Mouse (Mus musculus) neural tube, embryonic 12.5 days (tissue): ENCODE results near the gene Tmem206. TPM values are rescaled to one million over a fixed set of nuclear protein-coding genes. Genes with fewer than 3 reads are reported as not detected.

Experiments used
- ATAC-seq: fragments of 200-750 bp; cut with Nextera tagmentation; 2 replicates; pipeline ENCODE4 v1.8.0; 2017; ENCODE audit warnings: low read depth, mild to moderate bottlenecking, moderate TSS enrichment, moderate library complexity; ENCODE audit not compliant: low FRiP score
- H3K27ac ChIP-seq: fragments of 300-500 bp; sonication (generic); 2 replicates; pipeline ENCODE4 v1.5.1; 2016
- H3K27me3 ChIP-seq: fragments of 300-500 bp; sonication (generic); replicated peaks from 2 replicates; pipeline ENCODE4 v1.6.1; 2016; ENCODE audit warnings: mild to moderate bottlenecking
- H3K36me3 ChIP-seq: fragments of 300-500 bp; sonication (generic); 2 replicates; pipeline ENCODE4 v1.6.1; 2016; ENCODE audit warnings: mild to moderate bottlenecking
- H3K4me1 ChIP-seq: fragments of 300-500 bp; sonication (generic); 2 replicates; pipeline ENCODE4 v1.6.1; 2016
- H3K4me2 ChIP-seq: fragments of 300-500 bp; sonication (generic); replicated peaks from 2 replicates; pipeline ENCODE4 v1.6.1; 2016; ENCODE audit warnings: mild to moderate bottlenecking
- H3K4me3 ChIP-seq: fragments of 300-500 bp; sonication (generic); 2 replicates; pipeline ENCODE4 v1.5.1; 2016
- H3K9ac ChIP-seq: fragments of 300-500 bp; sonication (generic); 2 replicates; pipeline ENCODE4 v1.6.1; 2016; ENCODE audit warnings: mild to moderate bottlenecking
- H3K9me3 ChIP-seq: fragments of 300-500 bp; sonication (generic); 2 replicates; pipeline ENCODE4 v1.6.1; 2016; ENCODE audit warnings: mild to moderate bottlenecking
- WGBS: fragments of 180-500 bp; shearing (Covaris S2); methylation state at CpG from one replicate; pipeline ENCODE4 v1.1.7; 2016; 5-methylcytosine and 5-hydroxymethylcytosine counted together
- polyA plus RNA-seq: library from polyadenylated mRNA; unstranded; fragments of >200 nt; fragmentation: Nextera tagmentation; extraction: Ambion mirVana; gene quantifications from 2 replicates; pipeline ENCODE4 v1.2.1, GENCODE M21; 2016

Gene Tmem206
- polyA plus RNA-seq, 1 experiment from 2014 or later: 37.2 TPM

DNA sequence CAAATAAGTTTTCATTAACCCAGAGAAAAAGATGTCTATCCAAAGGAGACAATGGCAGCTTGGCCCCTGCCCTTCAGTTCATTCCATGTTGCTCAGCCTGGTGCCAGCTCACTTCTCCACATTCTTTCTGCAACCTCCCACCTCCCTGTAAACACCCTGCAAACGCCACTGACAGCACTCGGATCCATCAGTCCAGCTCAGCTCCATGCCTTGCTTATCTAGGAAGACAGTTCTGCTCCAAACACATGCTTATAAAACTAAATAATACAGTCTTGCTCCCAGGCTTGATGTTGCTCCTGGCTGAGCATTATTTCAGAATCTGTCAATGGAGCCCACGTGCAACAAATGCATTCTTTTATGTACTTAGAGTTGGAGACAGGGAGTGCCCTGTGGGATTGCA lies 29.9 kb upstream of the Tmem206 start:
- Histone ChIP-seq H3K27ac (no peak overlapping the region), H3K27me3 (no peaks in the 10 kb centered on the region), H3K9me3 (no peaks in the 10 kb centered on the region), H3K36me3 (no peaks in the 10 kb centered on the region), H3K4me1 (no peaks in the 10 kb centered on the region), H3K4me3 (no peak overlapping the region), H3K4me2 (no peak overlapping the region), H3K9ac (no peak overlapping the region)
- ATAC-seq: no peak
- WGBS: 56% methylated on average over 3 of the region's 3 CpGs

DNA sequence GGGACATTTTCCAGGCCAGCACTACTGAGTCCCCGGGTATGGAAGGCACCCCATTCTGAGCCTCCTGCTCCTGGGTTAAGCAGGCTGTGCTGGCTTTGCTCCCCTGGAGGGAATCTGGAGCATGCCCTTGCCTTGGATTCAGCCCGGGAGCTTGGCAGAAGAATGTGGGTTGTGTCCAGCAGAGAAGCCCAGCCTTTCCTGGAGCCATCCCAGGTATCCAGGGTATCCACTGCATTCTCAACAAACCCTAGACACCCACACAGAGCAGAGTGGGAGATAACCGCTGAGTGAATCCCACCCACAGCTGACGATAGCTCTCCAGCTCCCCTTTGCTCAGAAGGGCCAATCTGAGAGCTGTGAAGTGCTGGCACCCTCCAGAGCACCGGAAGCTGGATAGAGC lies 29.3 kb upstream of the Tmem206 start:
- Histone ChIP-seq H3K4me3 (no peak overlapping the region), H3K4me1 (no peaks in the 10 kb centered on the region), H3K36me3 (no peaks in the 10 kb centered on the region), H3K9me3 (no peaks in the 10 kb centered on the region), H3K27me3 (no peaks in the 10 kb centered on the region), H3K27ac (no peak overlapping the region), H3K9ac (no peak overlapping the region), H3K4me2 (no peak overlapping the region)
- no peak for ATAC-seq
- whole genome bisulfite sequencing: 80% methylated on average over 5 of the region's 5 CpGs

DNA sequence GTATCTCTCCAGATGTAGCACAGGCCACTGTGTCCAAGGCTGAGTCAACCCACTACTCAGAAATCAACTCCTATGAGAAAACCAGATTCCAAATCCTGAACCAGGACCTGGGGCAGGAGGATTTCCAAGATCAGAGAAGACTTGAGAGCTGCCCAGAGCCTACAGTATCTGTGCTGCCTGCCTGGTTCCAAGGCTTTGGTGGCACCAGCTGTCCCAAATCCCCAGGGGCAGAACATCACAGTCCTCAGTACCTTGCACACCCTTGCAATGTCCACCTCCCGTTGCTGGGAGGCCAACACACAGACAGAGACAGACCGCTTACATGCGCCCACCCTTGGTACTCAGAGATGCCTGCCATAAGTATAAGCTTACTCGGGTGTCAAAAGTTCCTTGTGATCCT lies 27.4 kb upstream of the Tmem206 start:
- Histone ChIP-seq H3K27me3 (no peaks in the 10 kb centered on the region), H3K9me3 (no peaks in the 10 kb centered on the region), H3K4me2 (no peak overlapping the region), H3K9ac (no peak overlapping the region), H3K4me3 (no peak overlapping the region), H3K36me3 (no peaks in the 10 kb centered on the region), H3K27ac (no peak overlapping the region), H3K4me1 (no peaks in the 10 kb centered on the region)
- 92% methylated on average over 4 of the region's 4 CpGs for WGBS
- ATAC-seq: no peak

DNA sequence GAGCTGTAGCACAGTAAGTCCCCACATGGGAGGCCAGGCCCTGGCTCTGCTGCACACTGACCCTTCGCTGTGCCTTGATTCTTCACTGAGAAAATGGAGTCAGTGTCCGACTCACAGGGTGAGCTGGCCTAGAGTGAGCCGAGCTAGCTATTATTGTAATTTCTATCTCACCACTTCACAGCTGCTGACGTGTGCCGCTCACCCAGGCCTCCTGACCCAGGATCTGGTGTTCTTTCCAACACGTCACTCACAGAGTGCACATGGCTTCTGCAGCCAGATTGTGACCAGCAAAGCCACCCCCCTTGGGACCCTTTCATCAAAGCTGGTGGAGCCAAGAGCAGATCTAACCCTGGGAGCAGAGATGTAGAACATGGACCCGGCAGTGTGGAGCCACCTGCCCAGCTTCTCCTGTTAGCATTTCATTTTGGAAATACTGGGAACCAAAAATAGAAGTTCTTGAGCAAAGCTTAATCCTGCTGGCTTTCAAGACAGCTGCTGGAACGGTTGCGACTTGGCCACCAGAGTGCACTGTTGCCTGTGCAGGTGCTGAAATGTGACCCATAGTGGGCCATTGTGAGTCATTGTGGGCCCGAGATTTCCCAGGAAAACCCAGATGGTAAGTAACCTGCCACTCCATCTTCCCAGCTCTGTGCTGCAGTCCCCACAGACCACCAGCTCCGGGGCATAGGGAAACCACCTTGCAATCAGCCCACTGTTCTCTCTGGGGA lies 26.3 kb upstream of the Tmem206 start:
- no peak overlapping the region for H3K9ac ChIP-seq
- no peak overlapping the region for H3K4me2 ChIP-seq
- H3K27ac ChIP-seq: no peak overlapping the region
- H3K4me3 ChIP-seq: no peak overlapping the region
- no peaks in the 10 kb centered on the region for H3K27me3 ChIP-seq
- ATAC-seq: no peak
- no peaks in the 10 kb centered on the region for H3K36me3 ChIP-seq
- no peaks in the 10 kb centered on the region for H3K9me3 ChIP-seq
- H3K4me1 ChIP-seq: no peaks in the 10 kb centered on the region
- 57% methylated on average over 11 of the region's 11 CpGs for WGBS

DNA sequence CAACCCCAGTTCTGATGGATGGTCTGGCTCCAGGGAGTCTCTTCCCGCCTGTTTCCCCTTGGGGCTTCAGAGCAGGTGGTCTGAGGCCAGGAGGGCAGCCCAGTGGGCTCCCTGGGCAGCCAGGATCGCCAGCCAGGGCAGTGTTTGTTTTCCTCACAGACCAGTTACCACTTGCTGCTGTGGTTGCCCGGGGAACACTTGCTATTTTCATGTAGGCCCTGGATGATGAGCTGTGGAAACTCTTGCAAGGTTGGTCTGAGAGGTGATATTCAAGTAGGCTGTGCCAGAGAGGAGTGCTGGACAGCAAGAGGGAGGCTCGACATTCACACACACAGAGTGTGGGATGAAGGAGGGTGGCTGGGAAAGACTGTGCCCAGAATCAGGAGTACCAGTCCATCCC lies 23.8 kb upstream of the Tmem206 start:
- no peak for ATAC-seq
- H3K4me2 ChIP-seq: no peak overlapping the region
- H3K9me3 ChIP-seq: no peaks in the 10 kb centered on the region
- WGBS: 42% methylated on average over 4 of the region's 4 CpGs
- no peak overlapping the region for H3K4me3 ChIP-seq
- H3K4me1 ChIP-seq: no peaks in the 10 kb centered on the region
- H3K27ac ChIP-seq: no peak overlapping the region
- H3K36me3 ChIP-seq: peaks cover 5% of the 10 kb centered on the region; the same call in 1 of the 2 replicates
- no peak overlapping the region for H3K9ac ChIP-seq
- no peaks in the 10 kb centered on the region for H3K27me3 ChIP-seq

DNA sequence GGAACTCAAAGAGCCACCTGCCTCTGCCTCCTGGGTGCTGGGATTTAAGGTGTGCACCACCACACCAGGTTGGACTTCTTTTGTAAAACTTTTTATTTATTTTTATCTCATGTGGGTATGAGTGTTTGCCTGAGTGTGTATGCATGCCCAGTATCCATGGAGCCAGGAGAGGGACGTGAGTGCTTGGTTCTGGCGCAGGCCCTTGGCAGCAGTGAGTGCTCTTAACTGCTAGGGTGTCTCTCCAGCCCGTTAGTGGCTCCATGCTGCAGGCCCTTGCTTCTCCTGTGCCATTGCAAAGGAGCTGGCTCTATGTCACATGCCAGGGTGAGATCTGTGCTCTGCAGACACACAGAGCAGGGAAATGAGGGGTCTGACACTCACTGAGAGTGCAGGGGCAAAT lies 22.0 kb upstream of the Tmem206 start:
- no peak for ATAC-seq

DNA sequence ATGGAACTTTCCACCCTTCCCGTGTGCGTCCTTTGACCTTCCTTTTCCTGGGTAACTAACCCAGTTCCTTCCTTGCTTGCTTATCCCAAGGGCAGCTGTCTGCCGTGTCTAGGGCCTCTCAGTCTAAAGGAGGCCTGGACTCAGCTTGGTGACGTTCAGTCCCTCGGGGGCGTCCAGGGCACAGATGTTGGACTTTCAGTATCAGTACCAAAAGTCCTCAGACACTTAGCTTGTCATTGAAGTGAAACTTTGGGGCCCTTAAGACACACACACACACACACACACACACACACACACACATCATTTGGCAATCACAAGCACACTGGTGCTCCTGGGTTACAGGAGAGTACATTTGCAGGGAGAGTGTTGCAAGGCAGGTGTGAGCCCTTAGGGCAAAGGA lies 21.5 kb upstream of the Tmem206 start:
- Histone ChIP-seq H3K36me3 (peaks cover 13% of the 10 kb centered on the region; the same call in 1 of the 2 replicates), H3K4me1 (no peaks in the 10 kb centered on the region), H3K27ac (no peak overlapping the region), H3K4me3 (no peak overlapping the region), H3K9ac (no peak overlapping the region), H3K9me3 (no peaks in the 10 kb centered on the region), H3K27me3 (no peaks in the 10 kb centered on the region), H3K4me2 (no peak overlapping the region)
- WGBS: 82% methylated on average over 6 of the region's 6 CpGs
- ATAC-seq: no peak

More for the DNA sequence above, 22.0 kb upstream of the Tmem206 start:
- Histone ChIP-seq H3K9me3 (no peaks in the 10 kb centered on the region), H3K4me3 (no peak overlapping the region), H3K27me3 (no peaks in the 10 kb centered on the region), H3K9ac (no peak overlapping the region), H3K4me2 (no peak overlapping the region), H3K36me3 (peaks cover 13% of the 10 kb centered on the region; the same call in 1 of the 2 replicates), H3K4me1 (no peaks in the 10 kb centered on the region), H3K27ac (no peak overlapping the region)
- 84% methylated on average over 3 of the region's 3 CpGs for WGBS

DNA sequence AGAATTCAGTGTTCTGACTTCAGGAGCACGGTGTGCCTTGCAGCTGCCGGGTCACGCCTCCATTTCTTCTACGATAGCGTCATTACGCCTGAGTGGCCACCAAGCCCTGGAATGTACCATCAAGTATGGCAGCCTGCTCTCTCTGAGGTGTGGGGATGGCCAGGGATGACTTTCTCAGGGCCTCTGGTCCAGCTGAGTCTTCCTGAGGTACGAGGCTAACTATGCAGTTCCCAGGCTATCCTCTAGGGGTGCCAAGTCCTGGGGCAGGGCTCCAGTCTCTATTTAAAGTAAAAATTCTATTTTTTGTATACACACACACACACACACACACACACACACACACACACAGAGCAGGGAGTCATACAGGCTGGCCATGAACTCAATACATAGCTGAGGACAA lies 20.1 kb upstream of the Tmem206 start:
- Histone ChIP-seq H3K9ac (no peak overlapping the region), H3K36me3 (peaks cover 13% of the 10 kb centered on the region; the same call in 1 of the 2 replicates), H3K4me1 (no peaks in the 10 kb centered on the region), H3K27ac (no peak overlapping the region), H3K9me3 (no peaks in the 10 kb centered on the region), H3K4me3 (no peak overlapping the region), H3K27me3 (no peaks in the 10 kb centered on the region), H3K4me2 (no peak overlapping the region)
- ATAC-seq: no peak; the same call in 1 of the 2 replicates
- 72% methylated on average over 7 of the region's 7 CpGs for WGBS

DNA sequence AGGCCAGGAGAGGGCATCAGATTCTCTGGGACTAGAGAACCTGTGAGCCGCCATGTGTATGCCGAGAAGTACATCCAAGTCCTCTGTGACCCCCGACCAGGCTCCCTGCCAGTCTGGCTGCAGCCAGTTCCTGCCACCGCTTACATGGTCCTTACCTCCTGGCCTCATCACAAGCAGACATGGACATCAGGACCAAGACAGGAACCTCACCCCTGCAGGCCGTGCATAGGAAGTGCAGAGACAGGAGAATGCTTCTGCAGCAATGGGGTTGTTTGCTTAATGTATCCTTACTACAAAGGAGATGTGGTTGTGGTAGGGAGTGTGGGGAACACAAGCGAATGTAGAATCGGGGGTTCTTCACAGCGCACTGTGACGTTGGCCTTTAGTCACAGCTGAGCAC lies 19.4 kb upstream of the Tmem206 start:
- H3K4me3 ChIP-seq: no peak overlapping the region
- H3K27ac ChIP-seq: no peak overlapping the region
- H3K4me2 ChIP-seq: no peak overlapping the region
- H3K9ac ChIP-seq: no peak overlapping the region
- H3K36me3 ChIP-seq: peaks cover 13% of the 10 kb centered on the region; the same call in 1 of the 2 replicates
- no peaks in the 10 kb centered on the region for H3K27me3 ChIP-seq
- H3K9me3 ChIP-seq: no peaks in the 10 kb centered on the region
- ATAC-seq: no peak
- H3K4me1 ChIP-seq: no peaks in the 10 kb centered on the region
- WGBS: 91% methylated on average over 9 of the region's 9 CpGs

DNA sequence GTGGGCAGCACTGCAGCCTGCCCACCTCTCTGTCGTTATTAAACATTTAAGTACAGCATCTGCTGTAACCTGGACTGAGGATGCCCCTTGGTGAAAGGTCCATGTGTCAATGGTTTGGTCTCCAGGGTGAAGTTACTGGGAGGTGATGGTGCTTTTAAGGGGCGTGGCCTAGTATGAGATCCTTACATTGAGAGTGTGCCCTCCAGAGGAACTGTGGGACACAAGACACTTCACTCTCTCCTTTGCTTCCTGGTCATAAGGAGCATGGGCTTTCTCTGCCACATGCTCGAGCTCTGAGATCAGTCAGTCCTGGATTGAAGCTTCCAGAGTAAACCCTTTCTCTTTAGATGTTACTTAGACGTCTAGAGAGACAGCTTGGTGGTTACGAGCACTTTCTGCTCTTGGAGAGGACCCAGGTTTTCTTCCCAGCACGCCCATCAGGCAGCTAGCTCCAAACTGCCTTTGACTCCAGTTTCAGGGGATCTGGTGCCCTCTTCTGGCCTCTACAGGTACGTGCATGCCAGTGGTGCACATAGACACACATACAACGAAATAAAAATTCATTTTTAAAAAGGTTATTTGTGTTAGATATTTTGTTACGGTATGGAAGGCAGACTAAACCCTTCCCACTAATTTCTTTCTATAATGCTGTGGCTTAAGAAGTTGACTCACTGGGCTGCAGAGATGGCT lies 17.8 kb upstream of the Tmem206 start:
- 81% methylated on average over 9 of the region's 9 CpGs for whole genome bisulfite sequencing
- Histone ChIP-seq H3K4me3 (no peak overlapping the region), H3K9ac (no peak overlapping the region), H3K36me3 (peaks cover 13% of the 10 kb centered on the region; the same call in 1 of the 2 replicates), H3K27ac (no peak overlapping the region), H3K9me3 (no peaks in the 10 kb centered on the region), H3K4me1 (no peaks in the 10 kb centered on the region), H3K27me3 (no peaks in the 10 kb centered on the region), H3K4me2 (no peak overlapping the region)
- no peak for ATAC-seq

DNA sequence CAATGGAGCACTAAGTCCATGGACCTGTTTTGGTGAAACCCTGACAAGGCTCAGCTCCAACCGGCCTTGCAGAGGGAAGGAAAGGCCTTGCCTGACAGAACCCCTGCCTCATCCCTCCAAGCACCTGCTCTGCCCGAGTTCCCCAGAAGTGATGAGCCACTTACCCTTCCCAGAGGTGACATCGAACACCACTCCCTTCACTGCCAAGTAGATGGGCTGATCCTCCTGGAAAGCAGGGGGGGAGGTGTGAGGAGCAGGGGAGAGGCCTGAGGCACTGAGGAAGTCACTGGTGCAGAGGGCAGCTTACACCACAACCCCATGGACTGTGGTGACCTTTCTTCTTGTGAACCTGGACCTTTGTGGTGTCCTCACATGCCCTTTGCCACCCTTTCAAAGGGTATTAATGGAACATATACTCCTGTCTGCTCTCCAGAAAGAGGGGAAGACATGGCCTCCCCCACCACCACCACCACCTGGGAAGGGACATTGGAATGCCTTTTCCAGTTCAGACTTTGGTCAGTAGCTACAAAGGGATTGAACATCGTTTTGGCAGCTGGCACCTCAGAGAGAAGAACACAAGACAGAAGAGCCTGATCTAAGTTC lies 14.3 kb upstream of the Tmem206 start:
- no peak for ATAC-seq
- no peak overlapping the region for H3K27ac ChIP-seq
- H3K4me3 ChIP-seq: no peak overlapping the region
- H3K36me3 ChIP-seq: peaks cover 10% of the 10 kb centered on the region; the same call in 1 of the 2 replicates
- no peaks in the 10 kb centered on the region for H3K9me3 ChIP-seq
- H3K4me1 ChIP-seq: no peaks in the 10 kb centered on the region
- no peaks in the 10 kb centered on the region for H3K27me3 ChIP-seq
- H3K9ac ChIP-seq: no peak overlapping the region
- no peak overlapping the region for H3K4me2 ChIP-seq
- WGBS: 72% methylated on average over 4 of the region's 4 CpGs

DNA sequence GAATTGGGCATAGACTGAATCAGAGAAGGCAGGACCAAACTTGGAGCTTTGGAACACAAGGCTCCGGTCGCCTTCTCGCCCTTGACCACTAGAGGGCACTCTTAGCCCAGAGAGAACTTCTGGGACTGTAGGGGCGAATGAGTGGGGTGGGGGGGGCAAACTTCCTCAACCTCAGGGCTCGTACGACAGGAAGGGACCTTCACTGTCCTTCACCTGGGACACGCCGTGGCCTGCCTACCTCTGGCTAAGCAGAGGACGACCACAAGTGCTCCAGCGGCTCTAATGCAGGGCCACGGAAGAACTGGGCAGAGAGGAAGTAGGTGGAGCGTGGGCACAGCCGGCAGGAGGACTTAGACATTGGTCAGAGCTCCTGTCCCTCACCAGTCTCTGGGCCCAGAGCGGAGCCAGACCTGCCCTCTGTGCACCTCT lies 13.2 kb upstream of the Tmem206 start:
- 3% methylated on average over 14 of the region's 14 CpGs for WGBS
- H3K4me1 ChIP-seq: 0 out of 2 replicates have a peak, but pooled peaks cover 4% of the 10 kb centered on the region
- peak overlapping the region; percentile 47 for H3K9ac ChIP-seq
- H3K4me2 ChIP-seq: peak overlapping the region; percentile 59
- H3K4me3 ChIP-seq: peak overlapping the region; percentile 50
- H3K27ac ChIP-seq: no peak overlapping the region
- no peaks in the 10 kb centered on the region for H3K9me3 ChIP-seq
- no peaks in the 10 kb centered on the region for H3K27me3 ChIP-seq
- peak; percentile 80 for ATAC-seq
- peaks cover 8% of the 10 kb centered on the region; the same call in 1 of the 2 replicates for H3K36me3 ChIP-seq
